Mouse (Mus musculus) frontal cortex, adult 2 months (tissue): ENCODE measurements around the gene Gstt2. TPM values are rescaled to one million over a fixed set of nuclear protein-coding genes. Genes with fewer than 3 reads are reported as not detected.

Experiments used
- polyA plus RNA-seq: library from polyadenylated mRNA; depleted of rRNA; stranded (reverse); fragments of >200 nt; gene quantifications from 2 replicates; pipeline ENCODE4 v1.2.3, GENCODE M21; 2012; rRNA removed

The Gstt2 gene
- polyA plus RNA-seq, 1 experiment: 17.8 TPM

Other genes starting within 250 kb of the Gstt2 start
- 3.2 and 4.7 TPM in 2 replicates for gene Ggt5, start 248.1 kb downstream of the Gstt2 start, polyA plus RNA-seq
- gene Susd2, start 193.4 kb downstream of the Gstt2 start, polyA plus RNA-seq: 10.3 and 11.7 TPM in 2 replicates
- gene Cabin1, start 73.1 kb downstream of the Gstt2 start, polyA plus RNA-seq: 50.9 and 57.4 TPM in 2 replicates
- 69.6 and 80.8 TPM in 2 replicates for gene Ddt, start 64.0 kb downstream of the Gstt2 start, polyA plus RNA-seq
- not detected in 2 replicates for gene Gm20441, start 56.5 kb downstream of the Gstt2 start, polyA plus RNA-seq
- gene Gstt3, start 56.0 kb downstream of the Gstt2 start, polyA plus RNA-seq: 8.6 and 10.4 TPM in 2 replicates
- 29.8 and 39.9 TPM in 2 replicates for gene Gstt1, start 38.8 kb downstream of the Gstt2 start, polyA plus RNA-seq
- not detected in 2 replicates for gene Gstt4, start 14.9 kb downstream of the Gstt2 start, polyA plus RNA-seq
- gene Mif, start 22.8 kb upstream of the Gstt2 start, polyA plus RNA-seq: 1,072 and 1,398 TPM in 2 replicates
- gene Derl3, start 56.0 kb upstream of the Gstt2 start, polyA plus RNA-seq: 5.3 and 6.5 TPM in 2 replicates
- 82.1 and 89.4 TPM in 2 replicates for gene Smarcb1, start 84.2 kb upstream of the Gstt2 start, polyA plus RNA-seq
- gene Chchd10, start 95.7 kb upstream of the Gstt2 start, polyA plus RNA-seq: 453 and 546 TPM in 2 replicates
- 2.3 and 2.5 TPM in 2 replicates for gene Mmp11, start 99.1 kb upstream of the Gstt2 start, polyA plus RNA-seq
- 0.16 and 0.36 TPM in 2 replicates for gene Gm867, start 103.2 kb upstream of the Gstt2 start, polyA plus RNA-seq
- not detected in 2 replicates for gene Vpreb3, start 105.6 kb upstream of the Gstt2 start, polyA plus RNA-seq
- gene Gm5134, start 117.1 kb upstream of the Gstt2 start, polyA plus RNA-seq: 0.23 and 0.36 TPM in 2 replicates
- gene Zfp280b, start 195.2 kb upstream of the Gstt2 start, polyA plus RNA-seq: 8.8 and 9.7 TPM in 2 replicates